Mouse (Mus musculus) lung, postnatal 14 days (tissue): ENCODE data around the gene Pigt.

Experiments
- DNase-seq: peaks from one replicate; pipeline ENCODE4 v3.0.0; 2021

The Pigt gene

DNA sequence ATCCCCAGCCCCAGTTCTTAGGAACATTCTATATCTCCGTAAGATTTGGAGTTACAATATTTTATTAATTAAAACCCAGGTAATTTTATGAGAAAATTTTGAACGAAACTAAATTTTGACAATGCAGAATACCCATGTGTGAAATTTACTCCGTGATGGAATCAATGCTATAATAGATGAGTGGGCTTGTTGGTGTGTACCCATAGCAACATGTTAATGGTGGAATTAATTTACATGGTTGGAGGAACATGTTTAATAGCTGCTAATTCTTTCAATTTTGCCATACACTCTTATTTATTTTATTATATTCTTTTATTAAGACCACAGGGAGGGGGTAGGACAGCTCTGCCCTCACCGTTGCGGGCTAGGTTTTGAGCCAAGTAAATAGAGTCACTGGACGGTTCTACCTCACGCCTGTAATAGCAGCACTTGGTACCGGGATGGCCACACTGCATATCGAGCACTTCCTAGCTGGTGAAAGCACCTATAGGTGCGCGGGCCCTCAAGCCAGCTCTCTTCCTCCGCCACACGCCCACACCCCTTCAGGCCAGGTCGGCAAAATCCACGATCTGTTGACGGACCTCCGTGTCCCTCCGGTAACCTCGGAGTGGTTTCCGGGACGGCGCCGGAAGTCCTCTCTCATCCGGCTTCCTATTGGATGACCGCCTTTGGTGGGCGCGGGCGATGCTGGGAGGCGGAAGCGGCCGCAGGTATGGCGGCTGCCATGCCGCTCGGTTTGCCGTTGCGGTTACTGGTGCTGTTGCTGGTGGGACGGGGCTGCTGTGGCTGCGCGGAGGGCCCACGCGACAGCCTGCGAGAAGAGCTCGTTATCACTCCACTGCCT is at the start of gene Pigt:
Gene Pigt (plus strand): TSS at position 674 of the 844 bp plus-strand sequence.
- peak; percentile 87 for DNase-seq

DNA sequence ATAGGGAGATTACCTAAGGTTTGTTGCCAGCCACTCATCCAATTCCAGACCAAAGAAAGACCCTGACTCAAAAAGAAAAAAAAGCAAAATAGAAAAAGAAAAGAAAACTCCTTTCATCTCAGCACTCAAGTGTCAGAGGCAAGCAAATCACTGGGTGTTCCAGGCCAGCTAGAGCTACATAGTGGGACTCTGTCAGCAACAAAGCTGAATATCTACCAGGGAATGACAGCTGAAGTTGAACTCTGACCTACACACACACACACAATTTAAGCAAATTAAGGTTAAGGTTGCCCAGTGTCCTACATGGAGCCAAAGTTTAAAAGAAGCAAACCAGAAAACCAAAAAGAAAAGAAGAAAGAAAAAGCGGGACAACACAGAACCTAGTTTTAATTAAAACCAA is 49.2 kb upstream of the Pigt start:
- DNase-seq = no peak

DNA sequence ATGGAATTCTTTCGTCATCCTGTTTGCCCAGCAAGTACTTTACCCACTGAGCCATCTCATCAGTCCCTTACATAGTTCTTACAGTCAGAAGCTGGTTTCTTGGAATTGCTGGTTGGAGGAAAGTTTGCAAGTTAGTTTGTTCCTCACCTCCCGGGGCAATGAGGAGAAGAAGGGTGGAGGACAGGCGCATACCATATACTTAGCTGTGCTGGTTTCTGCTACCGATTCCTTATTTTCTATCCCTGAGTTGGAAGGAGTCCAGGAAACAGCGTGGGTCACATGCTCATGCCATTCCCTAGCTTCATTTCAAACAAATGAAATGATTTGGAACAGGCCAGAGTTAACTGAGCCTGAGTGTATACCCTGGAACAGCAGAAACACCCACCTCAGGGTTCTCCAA is 48.4 kb upstream of the Pigt start:
- no peak for DNase-seq

DNA sequence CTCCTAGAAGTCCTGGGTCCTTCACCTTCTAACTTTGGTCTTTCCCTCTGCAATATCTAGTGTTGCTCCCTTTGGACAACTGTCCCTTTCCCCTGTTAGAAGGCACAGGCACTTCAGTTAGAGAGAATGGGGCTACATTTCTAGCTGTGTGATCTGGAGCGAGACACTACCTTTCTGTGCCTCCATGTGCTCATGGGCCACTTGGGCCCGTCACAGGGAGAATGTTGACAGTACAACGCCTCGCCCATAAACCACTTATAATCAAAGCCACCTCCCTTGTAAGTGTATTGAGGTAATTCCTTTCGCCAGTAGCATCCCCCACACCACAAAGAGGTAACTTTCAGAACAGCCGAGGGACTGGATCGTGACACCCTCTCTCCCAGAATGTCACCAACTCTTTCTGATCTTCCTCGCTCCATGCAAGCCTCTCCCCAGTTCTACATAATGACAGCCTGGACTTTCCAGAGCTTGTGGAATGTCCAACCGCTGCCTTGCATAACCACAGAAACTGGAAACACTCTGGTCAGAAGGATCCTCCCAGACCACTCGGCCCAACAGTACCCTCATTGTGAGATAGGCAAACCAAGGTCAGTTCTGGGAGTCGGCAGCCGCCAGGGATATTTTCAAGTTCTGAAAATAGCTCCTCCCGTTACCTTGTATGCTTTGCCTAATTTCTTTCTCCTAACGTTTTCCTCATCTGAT is 47.8 kb upstream of the Pigt start:
- no peak for DNase-seq

DNA sequence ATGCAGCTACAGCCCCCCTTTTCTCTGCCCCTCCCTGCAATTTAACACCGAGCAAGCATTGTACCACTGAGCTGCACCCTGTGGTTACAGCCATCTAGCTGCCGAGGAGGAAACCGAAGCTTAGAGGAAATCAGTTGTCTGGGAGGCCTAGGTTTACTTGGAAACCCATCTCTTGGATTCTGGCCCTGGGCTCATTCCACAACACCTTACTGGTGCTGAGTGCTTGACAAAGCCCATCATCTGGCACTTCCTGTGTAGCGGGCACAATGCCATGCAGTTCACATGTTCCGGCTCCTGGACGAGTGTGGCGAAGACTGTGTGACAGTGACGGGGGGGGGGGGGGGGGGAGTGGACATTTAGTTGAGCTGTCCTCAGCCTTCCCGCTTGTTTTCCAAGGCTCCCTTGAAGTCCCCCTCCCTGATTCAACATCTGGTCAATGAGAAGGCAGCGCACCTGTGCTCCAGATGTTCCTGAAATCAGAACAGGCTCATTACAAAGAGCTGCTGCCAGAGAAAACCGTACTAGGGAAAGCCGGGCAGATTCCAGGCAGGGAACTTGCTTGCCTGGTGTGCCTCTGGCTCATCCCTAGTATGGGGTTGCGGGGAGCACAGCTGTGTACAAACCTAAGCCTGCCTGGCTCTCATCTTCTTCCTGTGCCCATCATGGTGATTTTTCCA is 45.2 kb upstream of the Pigt start:
- peak; percentile 75 for DNase-seq

DNA sequence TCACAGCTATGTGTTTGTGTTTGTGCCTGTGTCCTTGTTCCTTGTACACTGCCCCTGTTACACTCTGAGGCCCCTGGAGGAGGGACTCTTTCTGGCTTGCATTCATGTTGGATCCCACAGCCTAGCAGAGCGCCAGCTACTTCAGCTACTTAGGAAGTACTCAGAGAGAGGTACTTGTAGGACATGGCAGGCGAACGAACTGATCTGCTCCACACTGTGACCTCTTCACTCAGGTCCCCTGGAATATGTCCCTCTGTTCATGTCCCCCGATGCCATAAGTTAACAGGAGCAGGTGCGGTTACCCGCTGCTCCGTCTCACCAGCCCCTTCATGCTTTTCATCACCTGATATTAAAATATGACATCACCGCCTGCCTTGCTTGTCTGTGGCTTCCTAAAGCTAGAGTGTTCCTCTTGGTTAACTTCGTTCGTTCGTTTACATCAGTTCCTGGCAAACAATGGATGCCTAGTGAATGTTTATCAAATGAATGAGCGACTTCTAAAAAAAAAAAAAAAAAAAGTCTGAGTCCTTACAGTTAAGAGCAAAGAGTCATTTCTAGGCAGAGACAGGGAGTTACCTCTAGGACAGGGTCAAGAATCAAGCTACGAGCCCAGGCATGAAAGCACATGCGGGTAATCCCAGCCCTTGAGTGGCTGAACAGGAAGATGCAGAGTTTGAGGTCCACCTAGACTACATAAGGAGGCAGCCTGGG is 44.1 kb upstream of the Pigt start:
- no peak for DNase-seq

- DNase-seq = no peak
Observed at GRCm38 (mm10) chr2:164453887-164454500, 43.3 kb upstream of the Pigt start.

DNA sequence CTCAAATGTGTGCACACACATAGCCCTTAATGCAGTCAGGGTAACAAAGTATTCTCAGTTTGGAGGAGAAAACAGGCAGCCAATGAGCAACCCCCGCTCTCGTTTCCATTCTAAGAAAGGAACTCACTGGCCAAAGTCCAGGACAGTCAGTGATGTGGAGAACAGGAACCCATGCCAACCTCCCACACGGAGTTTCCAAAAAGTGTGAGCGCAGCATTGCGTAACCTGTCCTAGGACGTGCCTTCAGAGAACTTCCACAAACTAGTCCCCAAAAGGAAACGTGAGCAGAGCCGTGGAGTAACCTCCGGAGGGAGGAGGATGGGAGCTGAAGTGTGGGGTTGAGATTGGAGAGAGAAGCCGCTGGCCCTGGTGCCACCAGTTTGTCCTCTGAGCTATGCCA is 42.5 kb upstream of the Pigt start:
- DNase-seq = peak; percentile 91

DNA sequence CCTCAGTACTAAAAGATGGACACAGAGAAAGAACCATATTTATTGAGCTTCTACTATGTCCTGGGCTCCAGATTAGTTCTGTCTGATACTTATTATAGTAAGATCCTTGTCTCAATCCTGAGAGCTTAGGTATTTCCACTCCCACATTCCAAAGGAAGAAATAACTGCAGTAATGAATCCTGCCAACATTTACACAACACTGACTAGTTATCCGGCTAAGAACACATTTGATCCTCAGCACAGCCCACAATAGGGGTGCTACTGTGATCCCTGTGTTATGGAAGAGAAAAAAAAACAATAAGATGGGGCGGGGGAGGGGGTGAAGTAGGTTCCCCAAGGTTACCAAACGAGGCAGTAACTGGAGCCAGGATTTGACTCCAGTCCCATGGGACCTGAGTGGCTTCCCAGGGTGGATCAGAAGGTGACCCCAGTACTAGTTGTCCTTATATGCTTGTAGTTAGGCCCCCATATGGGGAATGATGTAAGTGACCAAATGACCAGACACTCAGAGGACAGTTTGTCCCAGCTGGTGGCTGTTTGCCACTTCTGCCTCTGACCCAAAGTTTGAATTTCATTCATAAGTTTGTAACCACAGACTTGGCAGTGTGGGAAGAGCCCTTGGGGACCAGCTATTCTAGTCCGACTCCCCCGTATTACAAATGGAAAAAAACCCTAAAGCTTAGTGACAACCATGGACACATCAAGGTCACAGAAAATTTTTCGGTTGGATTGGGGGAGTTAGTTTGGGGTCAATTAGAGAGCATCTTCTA is 41.7 kb upstream of the Pigt start:
- peak; percentile 67 for DNase-seq

GRCm38 (mm10) chr2:164456413-164456812 is 40.9 kb upstream of the Pigt start:
- no peak for DNase-seq

DNA sequence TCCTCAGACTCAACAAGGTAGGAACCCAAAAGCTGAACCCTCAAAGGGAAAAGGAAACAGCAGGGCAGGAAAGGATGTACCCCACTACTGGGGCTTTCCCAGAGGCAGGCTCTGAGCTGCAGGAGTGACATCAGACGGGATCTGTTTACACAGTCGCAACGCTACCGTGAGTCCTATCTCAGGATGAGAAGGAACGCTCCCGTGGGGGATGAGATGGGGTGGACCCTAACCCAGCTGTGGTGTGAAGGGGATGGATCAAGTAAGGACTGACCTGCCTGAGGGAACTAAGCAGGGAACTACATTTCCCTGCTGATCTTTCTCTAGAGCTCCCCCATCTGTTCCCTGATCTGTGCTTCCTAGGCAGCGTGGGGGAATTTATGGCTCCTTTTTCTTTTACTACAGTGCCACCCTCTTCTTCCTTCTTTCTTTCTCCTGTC is 40.4 kb upstream of the Pigt start, which contains the start of gene Sys1:
Gene Sys1 (plus strand): TSS at position 101 of the 437 bp plus-strand sequence.
- DNase-seq = no peak

- DNase-seq = peak; percentile 57
Observed at GRCm38 (mm10) chr2:164457942-164458341, 39.4 kb upstream of the Pigt start.

DNA sequence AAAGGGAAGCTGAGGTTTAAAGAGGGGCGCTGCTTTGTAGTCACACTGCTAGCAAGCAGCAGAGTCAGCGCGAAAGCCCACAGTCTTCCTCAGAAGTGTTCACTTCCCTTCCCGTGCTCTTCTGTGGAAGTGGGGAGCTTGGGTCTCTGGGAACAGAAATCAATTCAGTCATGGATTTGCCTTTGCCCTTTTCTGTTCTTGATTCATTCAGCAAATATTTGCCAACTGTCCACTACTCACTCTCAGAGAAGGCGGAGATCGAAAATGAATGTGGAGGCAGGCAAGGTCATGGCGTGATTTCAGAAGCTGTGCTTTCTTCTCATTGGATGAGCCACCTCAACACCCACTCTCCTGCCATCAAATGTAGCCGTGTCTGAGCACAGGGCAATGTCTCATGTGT is 38.8 kb upstream of the Pigt start:
- DNase-seq = no peak

GRCm38 (mm10) chr2:164460745-164461551 is 36.4 kb upstream of the Pigt start, which contains the start of gene Gm20458:
Gene Gm20458, plus strand, starts transcription at chr2:164460967.
- DNase-seq = peak; percentile 96

DNA sequence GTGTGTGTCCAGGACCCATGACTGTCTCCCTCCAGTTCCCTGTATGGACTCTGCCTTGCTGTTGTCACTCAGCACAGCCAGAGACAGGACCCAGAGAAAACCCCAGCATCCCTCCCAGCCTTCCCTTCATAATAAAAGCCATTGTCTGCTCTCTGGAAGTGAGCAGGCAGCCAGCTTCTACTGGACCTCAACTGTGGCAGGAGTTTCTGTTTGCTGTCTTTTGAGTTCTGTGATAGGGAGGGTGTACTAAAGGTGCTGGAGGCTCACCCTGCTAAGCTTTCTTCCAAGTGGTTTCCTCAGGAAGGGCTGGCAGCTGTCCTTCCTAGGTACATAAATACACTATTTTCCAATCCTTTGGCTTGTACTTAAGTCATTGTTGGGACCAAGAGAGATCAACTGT is 32.2 kb upstream of the Pigt start:
- DNase-seq = no peak

- DNase-seq = no peak
Observed at GRCm38 (mm10) chr2:164466787-164467186, 30.5 kb upstream of the Pigt start.

GRCm38 (mm10) chr2:164470254-164470653 is 27.1 kb upstream of the Pigt start:
- DNase-seq = peak; percentile 79

DNA sequence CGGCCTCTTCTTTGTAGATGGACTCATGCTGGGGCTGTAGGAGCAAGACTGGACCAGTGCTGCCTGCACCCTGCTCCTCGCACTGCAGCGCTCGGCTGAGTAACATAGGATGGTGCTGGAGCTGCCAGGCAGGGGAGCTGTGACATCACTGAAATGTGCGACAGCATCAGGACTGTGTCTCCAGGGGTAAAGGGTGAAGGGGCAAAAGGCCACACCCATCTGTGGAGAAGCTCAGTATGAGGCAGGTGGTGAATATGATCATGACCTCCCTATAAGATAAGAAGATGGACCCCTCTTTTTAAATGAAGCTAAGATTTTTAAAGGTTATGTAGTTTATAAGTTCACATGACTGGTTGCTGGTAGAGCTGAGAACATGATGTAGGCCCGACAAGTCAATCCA is 23.7 kb upstream of the Pigt start, which contains the start of gene Trp53tg5:
Gene Trp53tg5 (minus strand): TSS at position 101 of the 400 bp plus-strand sequence.
- DNase-seq = no peak

- peak; percentile 64 for DNase-seq
Observed at GRCm38 (mm10) chr2:164485681-164486257, 11.6 kb upstream of the Pigt start, which contains the start of gene Dbndd2. Gene Dbndd2, plus strand, starts transcription at chr2:164486106.
